Mouse (Mus musculus) Patski (cell line): ENCODE data around the gene Snx30. TPM values are rescaled to one million over a fixed set of nuclear protein-coding genes. Genes with fewer than 3 reads are reported as not detected.

Source experiments
- ATAC-seq: fragments of 100-300 bp; one replicate; pipeline ENCODE4 v1.8.0; 2021
- CTCF ChIA-PET: fragments of 350-600 bp; sonication (Branson Sonifier 250); formaldehyde crosslinking; loops from one replicate; lab custom pipeline; 2022; ENCODE audit warnings: inconsistent platforms; lab: Charles Lee
- POLR2A ChIA-PET: fragments of 350-600 bp; sonication (Branson Sonifier 250); formaldehyde crosslinking; loops from one replicate; lab custom pipeline; 2022; ENCODE audit warnings: antibody characterized with exemption, inconsistent platforms; lab: Charles Lee
- DNase-seq: peaks from one replicate; pipeline ENCODE4 v3.0.0-alpha.2; 2011; ENCODE audit warnings: low read depth, low spot score
- H3K27me3 ChIP-seq: fragments of 371-371 bp; one replicate; pipeline ENCODE4 v1.5.1; 2021
- CTCF ChIP-seq: fragments of 100-300 bp; IDR thresholded peaks from one replicate; pipeline ENCODE4 v1.5.1; 2021
- in situ Hi-C: fragments of 300-500 bp; cut with MboI; formaldehyde crosslinking; loops from 3 replicates; pipeline ENCODE4 v1.11.1; 2018; ENCODE audit warnings: low pct_unique_long_range_greater_than_20kb, mixed read lengths
- polyA plus RNA-seq: library from polyadenylated mRNA; unstranded; gene quantifications from one replicate; pipeline ENCODE4 v1.2.3, GENCODE M21; 2021

Snx30 gene
- polyA plus RNA-seq, 1 experiment from 2014 or later: 9.2 TPM

DNA sequence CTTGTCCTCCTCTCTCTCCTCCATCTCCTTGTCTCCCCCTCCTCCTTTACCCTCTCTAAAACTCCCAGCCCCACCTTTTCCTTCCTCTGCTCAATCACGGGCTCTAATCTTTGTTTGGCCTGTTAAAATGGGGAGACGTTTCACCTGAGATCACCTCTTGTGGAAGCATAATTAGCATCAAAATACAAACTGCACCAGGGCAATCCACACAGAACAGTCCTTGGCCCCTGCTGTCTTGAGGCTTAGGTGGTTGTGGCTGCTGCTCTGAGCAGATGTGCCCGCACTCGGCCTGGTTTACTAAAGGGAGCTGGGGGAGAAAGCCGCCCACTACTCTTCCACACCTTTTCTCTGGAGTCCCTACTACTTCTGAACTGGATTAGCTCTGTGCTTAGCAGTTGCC is 90.4 kb downstream of the Snx30 start:
- DNase-seq (no peak), ATAC-seq (no peak)
- no peaks in the 10 kb centered on the region for H3K27me3 ChIP-seq
- CTCF ChIA-PET: no interaction called here
- TF ChIP-seq CTCF: no peak
- in situ Hi-C loops: no loop called here
- POLR2A ChIA-PET: no interaction called here

DNA sequence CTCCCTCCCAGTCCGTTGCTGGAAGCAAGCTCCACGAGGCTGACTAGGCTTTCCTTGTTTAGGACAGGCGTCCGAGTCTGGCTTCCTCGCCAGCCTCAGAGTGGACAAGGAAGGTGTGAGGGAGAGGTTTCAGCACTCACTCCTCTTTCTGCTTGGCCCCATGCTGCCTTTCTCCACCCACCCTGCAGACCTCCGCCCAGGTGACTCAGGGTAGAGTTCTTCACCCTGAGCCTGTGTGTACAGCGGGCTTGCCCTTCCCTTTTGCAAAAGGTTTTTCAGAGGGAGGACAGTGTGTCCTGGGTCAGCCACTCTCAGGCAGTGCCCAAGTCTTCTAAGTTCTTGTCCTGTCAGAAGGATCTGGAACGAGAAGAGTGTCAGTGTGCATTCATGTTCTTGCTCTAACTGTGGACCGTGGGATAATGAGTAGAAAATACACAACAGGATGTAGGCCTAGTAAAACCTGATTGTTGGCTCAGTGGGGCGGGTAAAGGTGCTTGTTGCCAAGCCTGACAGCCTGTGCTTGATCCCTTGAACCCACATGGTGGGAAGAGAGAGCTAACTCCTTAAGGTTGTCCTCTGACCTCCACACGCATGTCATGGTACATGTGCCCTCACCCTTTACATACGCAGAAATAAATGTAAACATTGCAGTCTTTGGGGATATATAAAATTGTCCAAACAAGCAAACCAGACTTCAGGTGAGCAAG is 92.3 kb downstream of the Snx30 start:
- ATAC-seq: no peak
- in situ Hi-C loops: no loop called here
- no peak for DNase-seq
- POLR2A ChIA-PET: no interaction called here
- CTCF ChIA-PET: no interaction called here
- no peak for TF ChIP-seq CTCF
- H3K27me3 ChIP-seq: no peaks in the 10 kb centered on the region

DNA sequence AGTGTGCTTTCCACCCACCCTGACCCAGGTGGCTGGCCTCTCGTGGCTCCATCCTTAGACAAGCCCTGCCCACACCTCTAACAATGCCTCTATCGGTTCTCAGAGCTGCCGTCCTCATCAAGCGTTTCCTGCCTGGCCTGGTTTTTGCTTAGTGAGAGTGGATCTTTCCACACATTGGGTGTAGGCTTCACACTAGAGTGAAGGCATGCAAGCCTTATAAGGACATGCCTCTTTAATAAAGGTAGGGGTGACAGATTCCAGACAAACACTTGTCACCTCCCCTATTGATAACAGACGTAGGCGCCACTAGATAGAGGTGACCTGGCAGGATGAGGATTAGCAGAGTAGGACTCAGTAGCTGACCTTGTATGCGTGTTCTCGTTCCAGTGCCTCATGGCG is 92.9 kb downstream of the Snx30 start:
- ATAC-seq (no peak), DNase-seq (no peak)
- CTCF ChIA-PET: no interaction called here
- no peaks in the 10 kb centered on the region for H3K27me3 ChIP-seq
- in situ Hi-C loops: no loop called here
- POLR2A ChIA-PET: no interaction called here
- TF ChIP-seq CTCF: no peak

DNA sequence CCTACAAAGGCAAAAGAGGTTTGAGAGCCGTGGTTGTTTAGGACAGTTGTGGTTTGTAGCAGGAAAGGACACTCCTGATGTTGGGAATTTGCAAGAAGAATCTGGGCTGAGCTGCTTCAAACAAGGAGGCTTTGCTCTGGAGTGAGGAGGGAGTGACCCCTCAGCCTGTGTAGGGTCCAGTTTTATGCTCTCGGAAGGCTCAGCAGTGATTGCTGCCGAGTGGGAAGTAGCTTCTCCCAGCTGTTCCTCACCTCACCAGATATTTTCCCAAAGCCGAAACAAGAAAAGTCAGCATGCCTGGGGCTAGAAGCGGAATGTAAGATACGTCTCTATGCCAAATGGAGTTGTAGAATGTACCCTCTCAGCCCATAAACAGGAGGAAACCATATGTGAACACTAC is 96.2 kb downstream of the Snx30 start:
- in situ Hi-C loops: no loop called here
- POLR2A ChIA-PET: no interaction called here
- ATAC-seq (no peak), DNase-seq (no peak)
- CTCF ChIA-PET: no interaction called here
- H3K27me3 ChIP-seq: no peaks in the 10 kb centered on the region
- no peak for TF ChIP-seq CTCF

DNA sequence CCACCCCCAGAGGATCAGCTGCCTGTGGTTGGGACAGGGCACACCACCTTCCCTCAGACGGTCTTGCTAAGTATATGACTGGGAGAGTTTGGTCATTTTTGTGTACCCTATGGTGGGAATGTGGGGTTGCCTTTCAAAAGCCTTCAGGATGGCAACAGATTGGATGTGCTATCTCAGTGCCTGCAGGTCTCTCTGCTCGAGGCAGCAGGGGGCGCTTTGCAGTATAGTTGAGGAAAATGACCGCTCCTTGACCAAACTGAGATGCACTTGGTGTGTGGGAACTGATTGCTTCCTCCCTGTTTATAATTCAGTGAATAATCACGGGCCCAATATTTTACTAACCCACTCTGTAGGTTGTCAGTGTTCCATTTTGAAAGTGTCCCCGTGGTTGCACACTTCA is 96.9 kb downstream of the Snx30 start:
- POLR2A ChIA-PET: interaction anchor here (0.6 kb wide), 1 partner anchor 57 kb away, joined by 3 read pairs; no protein-coding TSS in a partner anchor
- no peak for ATAC-seq
- in situ Hi-C loops: no loop called here

DNA sequence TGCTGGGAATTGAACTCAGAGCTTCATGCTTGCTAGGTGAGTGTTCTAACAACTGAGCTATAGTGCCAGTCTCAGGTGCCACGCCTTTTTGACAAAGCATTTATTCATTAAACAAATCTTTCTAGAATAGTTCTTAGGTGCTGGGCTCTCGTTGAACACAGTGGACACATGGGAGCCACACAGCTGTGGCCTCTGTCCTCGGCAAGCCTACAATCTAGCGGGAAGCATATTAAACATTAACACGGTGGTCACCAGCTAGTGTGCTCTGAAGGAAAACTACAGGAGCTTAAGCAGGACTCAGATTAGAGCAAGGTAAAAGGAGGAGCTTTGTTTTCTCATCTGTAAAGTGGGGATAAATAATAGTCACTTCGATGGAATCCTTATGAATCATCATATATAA is 101.5 kb downstream of the Snx30 start:
- in situ Hi-C loops: no loop called here
- ChIA-PET CTCF (interaction anchor here (0.9 to 2.2 kb wide), 2 partner anchors 20 to 21 kb away, joined by 4 to 5 read pairs; no protein-coding TSS in a partner anchor), POLR2A (no interaction called here)
- no peaks in the 10 kb centered on the region for H3K27me3 ChIP-seq
- ATAC-seq: no peak
- no peak for DNase-seq
- TF ChIP-seq CTCF: no peak

More for the DNA sequence above, 96.9 kb downstream of the Snx30 start:
- no peak for TF ChIP-seq CTCF
- DNase-seq: no peak
- CTCF ChIA-PET: no interaction called here
- no peaks in the 10 kb centered on the region for H3K27me3 ChIP-seq

DNA sequence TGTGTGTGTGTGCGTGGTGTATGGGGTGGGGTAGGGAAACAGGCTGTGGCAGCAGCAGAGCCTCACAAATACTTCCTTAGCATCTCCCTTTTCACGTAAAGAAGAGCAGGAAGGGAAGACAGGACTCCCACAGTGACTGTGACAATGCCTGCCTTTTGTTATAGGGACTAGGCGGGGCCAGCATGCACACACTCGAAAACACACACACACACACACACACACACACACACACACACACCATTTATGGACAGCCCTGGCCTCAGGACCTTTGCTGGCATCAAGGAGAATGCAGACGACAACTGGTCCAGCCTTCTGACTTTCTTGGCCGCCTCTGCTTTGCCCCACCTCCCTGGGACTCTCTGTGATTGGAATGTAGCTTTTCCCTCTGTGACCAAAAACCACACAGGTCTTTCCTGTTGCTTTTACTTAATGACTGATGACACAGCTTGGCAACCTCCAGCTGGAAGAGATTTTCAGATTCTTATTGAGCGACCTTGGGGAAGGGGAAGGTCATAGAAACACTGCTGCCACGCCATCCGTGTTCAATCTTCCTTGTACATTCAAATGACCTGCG is 102.1 kb downstream of the Snx30 start:
- in situ Hi-C loops: no loop called here
- no peaks in the 10 kb centered on the region for H3K27me3 ChIP-seq
- ATAC-seq (no peak), DNase-seq (no peak)
- CTCF ChIA-PET: interaction anchor here (0.9 to 2.2 kb wide), 2 partner anchors 19 to 20 kb away, joined by 4 to 5 read pairs; no protein-coding TSS in a partner anchor
- TF ChIP-seq CTCF: no peak
- POLR2A ChIA-PET: no interaction called here

DNA sequence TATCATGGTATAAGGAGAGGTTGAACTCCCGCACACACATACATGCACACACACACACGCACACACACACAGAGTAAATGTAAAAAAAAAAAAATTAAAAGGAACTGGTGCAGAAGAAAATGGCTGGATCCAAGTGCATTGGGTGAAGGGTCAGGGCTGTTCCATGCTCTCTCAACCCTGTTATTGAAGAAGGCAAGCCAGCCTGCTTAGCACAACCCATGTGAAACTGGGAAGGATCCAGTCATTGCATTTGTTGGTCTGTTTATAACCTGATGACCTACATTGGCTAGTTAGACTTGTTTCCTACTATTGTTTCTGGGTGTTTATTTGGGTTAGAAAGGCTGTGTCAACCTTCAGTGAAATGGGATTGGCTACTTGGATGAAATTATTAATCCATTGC is 103.1 kb downstream of the Snx30 start:
- ChIA-PET POLR2A (no interaction called here), CTCF (interaction anchor here (2.1 kb wide), 1 partner anchor 14 kb away, joined by 5 read pairs; no protein-coding TSS in a partner anchor)
- no peak for ATAC-seq
- no peak for TF ChIP-seq CTCF
- in situ Hi-C loops: no loop called here
- DNase-seq: no peak
- no peaks in the 10 kb centered on the region for H3K27me3 ChIP-seq

DNA sequence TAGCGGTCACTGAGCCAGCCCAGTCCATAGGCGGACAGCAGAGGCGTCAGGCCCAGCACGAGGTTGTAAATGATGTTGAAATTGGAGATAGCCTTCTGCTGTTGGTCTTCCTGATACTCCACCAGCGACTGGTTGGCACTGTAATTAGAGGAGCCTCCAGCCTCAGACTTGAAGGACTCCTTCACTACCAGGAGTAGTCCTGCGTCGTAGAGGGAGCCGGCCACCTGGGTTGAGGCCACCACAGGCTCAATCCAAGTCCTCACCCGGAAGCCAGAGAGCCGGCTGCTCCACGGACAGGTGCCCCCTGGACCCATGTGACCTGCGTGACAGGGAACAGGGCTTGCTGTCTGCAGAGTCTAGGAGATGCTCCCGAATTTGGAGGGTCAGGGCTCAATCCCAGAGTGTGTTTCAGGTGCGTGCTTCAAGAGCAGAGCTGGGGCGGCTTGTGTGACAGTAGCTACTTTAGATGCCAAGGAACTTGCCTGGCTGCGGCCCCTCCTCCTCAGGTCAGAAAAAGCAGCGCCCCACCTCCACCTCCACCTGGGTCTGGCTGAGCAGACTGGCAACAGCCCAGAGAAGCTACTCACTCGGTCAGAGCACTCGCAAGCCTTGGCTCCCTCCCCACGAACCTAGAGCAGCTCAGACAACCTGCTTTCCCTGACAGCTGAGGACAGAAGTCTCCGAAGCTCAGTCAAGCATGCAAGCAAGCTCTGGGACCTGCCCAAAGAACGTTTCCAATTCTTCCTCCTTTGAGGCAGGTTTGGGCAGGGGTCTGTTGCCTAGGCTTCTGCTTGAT is 109.2 kb downstream of the Snx30 start, which contains the start of gene Slc46a2:
TSS of gene Slc46a2 (minus strand) at position 449 of the 796 bp plus-strand sequence.
- in situ Hi-C loops: no loop called here
- no peak for DNase-seq

DNA sequence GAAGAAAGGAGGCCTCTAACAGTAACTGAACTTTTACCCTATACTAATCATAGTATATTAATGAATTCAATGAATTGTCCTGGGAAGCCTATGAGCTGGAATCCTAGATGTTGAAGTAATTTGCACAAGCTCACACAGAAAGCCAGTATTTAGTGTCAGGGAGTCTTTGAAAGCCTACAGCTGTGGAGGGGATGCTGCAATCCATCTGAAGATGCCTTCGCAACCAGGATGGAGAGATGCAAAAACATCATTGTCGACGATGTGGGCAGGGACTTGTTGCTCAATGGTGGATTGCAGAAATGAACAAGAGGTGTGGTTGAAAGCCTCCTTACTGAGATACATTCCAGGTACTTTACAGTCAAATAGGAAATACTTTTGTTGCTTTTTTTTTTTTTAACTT is 112.3 kb downstream of the Snx30 start:
- DNase-seq (no peak), ATAC-seq (no peak)
- TF ChIP-seq CTCF: no peak
- ChIA-PET POLR2A (no interaction called here), CTCF (interaction anchor here (1.6 kb wide), 1 partner anchor 329 kb away, joined by 3 read pairs; no protein-coding TSS in a partner anchor)
- no peaks in the 10 kb centered on the region for H3K27me3 ChIP-seq
- in situ Hi-C loops: no loop called here

More for the DNA sequence above, 109.2 kb downstream of the Snx30 start, which contains the start of gene Slc46a2:
- ChIA-PET POLR2A (no interaction called here), CTCF (interaction anchor here (1.5 kb wide), 1 partner anchor 12 kb away, joined by 3 read pairs; no protein-coding TSS in a partner anchor)
- TF ChIP-seq CTCF: no peak
- ATAC-seq: no peak
- no peaks in the 10 kb centered on the region for H3K27me3 ChIP-seq

DNA sequence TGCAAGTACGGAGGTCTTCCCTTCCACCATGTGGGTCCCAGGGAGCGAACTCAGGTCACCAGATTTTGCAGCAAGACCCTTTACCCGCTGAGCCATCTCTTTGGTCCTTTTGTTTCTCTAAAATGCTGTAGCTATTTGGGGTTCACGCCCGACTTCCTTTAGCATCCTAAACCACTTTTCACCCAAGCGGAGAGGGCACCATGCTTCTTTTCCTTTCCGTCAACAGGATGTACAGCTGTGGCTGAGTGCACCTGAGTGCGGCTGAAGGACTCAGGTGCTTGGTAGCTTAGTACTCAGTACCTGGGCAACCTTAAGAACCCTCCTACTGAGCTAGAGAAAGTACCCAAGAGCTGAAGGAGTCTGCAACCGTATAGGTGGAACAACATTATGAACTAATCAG is 119.4 kb downstream of the Snx30 start:
- ATAC-seq (no peak), DNase-seq (no peak)
- peaks cover under 1% of the 10 kb centered on the region for H3K27me3 ChIP-seq
- ChIA-PET CTCF (no interaction called here), POLR2A (no interaction called here)
- no peak for TF ChIP-seq CTCF
- in situ Hi-C loops: loop anchor here (5.0 to 25.0 kb wide), 2 partner anchors 48 to 563 kb away; no protein-coding TSS in a partner anchor
